Mouse (Mus musculus) gastrocnemius, postnatal 4 days (tissue): Measurements from ENCODE around the gene Prl3d1. TPM values are rescaled to one million over a fixed set of nuclear protein-coding genes. Genes with fewer than 3 reads are reported as not detected.
"Not testable (repeated sequence)": the region's sequence is repeated elsewhere in the genome, so short reads cannot be mapped to it uniquely, and the experiment has no call there.

Source experiments
- DNase-seq, 2 experiments: peaks; one replicate each; pipeline ENCODE4 v3.0.0; 2021 to 2022; ENCODE audit warnings: low spot score in 2 of 2, mixed read lengths in 2 of 2
- long read RNA-seq, 2 experiments: library from polyadenylated mRNA; stranded (forward); transcript quantifications; one replicate each; pipeline ENCODE4 v2.0.0; 2021
- total RNA-seq, 2 experiments: library from RNA; stranded (reverse); gene quantifications; 2 replicates each; pipeline ENCODE4 v1.2.3; 2021

Gene Prl3d1
- not detected for total RNA-seq
- long read RNA-seq, experiment 1, result 0 reads
- long read RNA-seq, experiment 2, result 0 reads

- not testable (repeated sequence) for DNase-seq
These were observed at the start of gene Prl3d1 for GRCm38 (mm10) chr13:27093890-27094289. TSS of gene Prl3d1 (plus strand) at chr13:27094190.

GRCm38 (mm10) chr13:27057270-27057669 lies 36.7 kb upstream of the Prl3d1 start, which contains the start of gene Prl:
TSS of gene Prl (plus strand) at chr13:27057570.
- DNase-seq, result no peak

GRCm38 (mm10) chr13:27059177-27059576 lies 34.8 kb upstream of the Prl3d1 start:
- DNase-seq, result no peak

GRCm38 (mm10) chr13:27121398-27121797 lies 27.4 kb downstream of the Prl3d1 start, which contains the start of gene Prl3d2:
TSS of gene Prl3d2 (plus strand) at chr13:27121698.
- not testable (repeated sequence) for DNase-seq

GRCm38 (mm10) chr13:27148264-27148663 lies 54.3 kb downstream of the Prl3d1 start:
- DNase-seq, result no peak

Other genes with a start within 250 kb of the Prl3d1 start
- not detected for gene Prl, start 36.6 kb upstream of the Prl3d1 start, total RNA-seq
- gene Prl3d2, start 27.5 kb downstream of the Prl3d1 start, total RNA-seq, result not detected
- not detected for gene Prl3d3, start 62.6 kb downstream of the Prl3d1 start, total RNA-seq
- not detected for gene Prl3c1, start 102.5 kb downstream of the Prl3d1 start, total RNA-seq
- gene Prl3b1, start 147.7 kb downstream of the Prl3d1 start, total RNA-seq, result not detected
- gene Prl3a1, start 165.2 kb downstream of the Prl3d1 start, total RNA-seq, result not detected
- not detected for gene Prl6a1, start 218.4 kb downstream of the Prl3d1 start, total RNA-seq